Mouse (Mus musculus): ENCODE data around the gene Dctn1. TPM values are rescaled to one million over a fixed set of nuclear protein-coding genes. Genes with fewer than 3 reads are reported as not detected.

Gene Dctn1
- polyA plus RNA-seq, 1 experiment = 113 TPM

GRCm38 (mm10) chr6:83245134-83245533 lies 79.4 kb downstream of the Dctn1 start:
- TF ChIP-seq FLI1 (IDR thresholded peaks at IDR 0.05; ENCODE audit: low read length) (no peak), GATA1 (IDR thresholded peaks at IDR 0.05; ENCODE audit: borderline replicate concordance, low read length) (no peak)
- Histone ChIP-seq H3K4me3 (replicated peaks) (no peak overlapping the region), H3K27me3 (replicated peaks) (peaks cover 93% of the 10 kb centered on the region), H3K36me3 (replicated peaks; ENCODE audit: low read length) (no peaks in the 10 kb centered on the region), H3K9me3 (peaks cover 13% of the 10 kb centered on the region; the same call in 1 of the 2 replicates), H3K4me1 (peaks cover 6% of the 10 kb centered on the region; the same call in 1 of the 2 replicates)

- H3K4me3 ChIP-seq (replicated peaks) = no peak overlapping the region
- peaks cover 13% of the 10 kb centered on the region; the same call in 1 of the 2 replicates for H3K9me3 ChIP-seq
- H3K36me3 ChIP-seq (replicated peaks; ENCODE audit: low read length) = no peaks in the 10 kb centered on the region
- TF ChIP-seq GATA1 (IDR thresholded peaks at IDR 0.05; ENCODE audit: borderline replicate concordance, low read length) (no peak), FLI1 (IDR thresholded peaks at IDR 0.05; ENCODE audit: low read length) (no peak)
- peaks cover 6% of the 10 kb centered on the region; the same call in 1 of the 2 replicates for H3K4me1 ChIP-seq
- peaks cover 87% of the 10 kb centered on the region for H3K27me3 ChIP-seq (replicated peaks)
Observed at GRCm38 (mm10) chr6:83245997-83246396, 80.3 kb downstream of the Dctn1 start.

GRCm38 (mm10) chr6:83246750-83247149 lies 81.0 kb downstream of the Dctn1 start:
- Histone ChIP-seq H3K9me3 (peaks cover 13% of the 10 kb centered on the region; the same call in 1 of the 2 replicates), H3K4me1 (peaks cover 6% of the 10 kb centered on the region; the same call in 1 of the 2 replicates), H3K27me3 (replicated peaks) (peaks cover 80% of the 10 kb centered on the region), H3K36me3 (replicated peaks; ENCODE audit: low read length) (no peaks in the 10 kb centered on the region), H3K4me3 (replicated peaks) (no peak overlapping the region)
- TF ChIP-seq FLI1 (IDR thresholded peaks at IDR 0.05; ENCODE audit: low read length) (no peak), GATA1 (IDR thresholded peaks at IDR 0.05; ENCODE audit: borderline replicate concordance, low read length) (no peak)

GRCm38 (mm10) chr6:83247153-83247552 lies 81.4 kb downstream of the Dctn1 start:
- peaks cover 76% of the 10 kb centered on the region for H3K27me3 ChIP-seq (replicated peaks)
- TF ChIP-seq FLI1 (IDR thresholded peaks at IDR 0.05; ENCODE audit: low read length) = no peak
- TF ChIP-seq GATA1 (IDR thresholded peaks at IDR 0.05; ENCODE audit: borderline replicate concordance, low read length) = no peak
- peaks cover 6% of the 10 kb centered on the region; the same call in 1 of the 2 replicates for H3K4me1 ChIP-seq
- peaks cover 13% of the 10 kb centered on the region; the same call in 1 of the 2 replicates for H3K9me3 ChIP-seq
- no peaks in the 10 kb centered on the region for H3K36me3 ChIP-seq (replicated peaks; ENCODE audit: low read length)
- no peak overlapping the region for H3K4me3 ChIP-seq (replicated peaks)

Other genes with a start within 250 kb of the Dctn1 start
- gene Sema4f, start 226.2 kb upstream of the Dctn1 start, polyA plus RNA-seq (2012; ENCODE audit: insufficient read depth, low replicate concordance) = not detected in 2 replicates
- 3.6 and 5.2 TPM in 2 replicates for gene M1ap, start 219.0 kb upstream of the Dctn1 start, polyA plus RNA-seq (2012; ENCODE audit: insufficient read depth, low replicate concordance)
- gene Dok1, start 132.4 kb upstream of the Dctn1 start, polyA plus RNA-seq (2012; ENCODE audit: insufficient read depth, low replicate concordance) = 159 and 256 TPM in 2 replicates
- 0.40 and 4.2 TPM in 2 replicates for gene Loxl3, start 131.7 kb upstream of the Dctn1 start, polyA plus RNA-seq (2012; ENCODE audit: insufficient read depth, low replicate concordance)
- gene Aup1, start 111.4 kb upstream of the Dctn1 start, polyA plus RNA-seq (2012; ENCODE audit: insufficient read depth, low replicate concordance) = 1,695 and 4,915 TPM in 2 replicates
- gene Htra2, start 110.6 kb upstream of the Dctn1 start, polyA plus RNA-seq (2012; ENCODE audit: insufficient read depth, low replicate concordance) = 27.7 and 49.5 TPM in 2 replicates
- gene Dqx1, start 108.1 kb upstream of the Dctn1 start, polyA plus RNA-seq (2012; ENCODE audit: insufficient read depth, low replicate concordance) = 0.22 TPM in 1 of 2 replicates, not detected in the other
- not detected in 2 replicates for gene Tlx2, start 95.6 kb upstream of the Dctn1 start, polyA plus RNA-seq (2012; ENCODE audit: insufficient read depth, low replicate concordance)
- 6.8 and 7.3 TPM in 2 replicates for gene Pcgf1, start 88.1 kb upstream of the Dctn1 start, polyA plus RNA-seq (2012; ENCODE audit: insufficient read depth, low replicate concordance)
- gene Lbx2, start 79.6 kb upstream of the Dctn1 start, polyA plus RNA-seq (2012; ENCODE audit: insufficient read depth, low replicate concordance) = 3.3 TPM in 1 of 2 replicates, not detected in the other
- 1.8 and 2.0 TPM in 2 replicates for gene Ccdc142, start 64.3 kb upstream of the Dctn1 start, polyA plus RNA-seq (2012; ENCODE audit: insufficient read depth, low replicate concordance)
- gene Gm42688, start 64.3 kb upstream of the Dctn1 start, polyA plus RNA-seq (2012; ENCODE audit: insufficient read depth, low replicate concordance) = 0.99 and 2.7 TPM in 2 replicates
- gene Mrpl53, start 56.9 kb upstream of the Dctn1 start, polyA plus RNA-seq (2012; ENCODE audit: insufficient read depth, low replicate concordance) = 9.6 and 78.7 TPM in 2 replicates
- 76.1 and 165 TPM in 2 replicates for gene Mogs, start 50.4 kb upstream of the Dctn1 start, polyA plus RNA-seq (2012; ENCODE audit: insufficient read depth, low replicate concordance)
- gene Wbp1, start 44.4 kb upstream of the Dctn1 start, polyA plus RNA-seq (2012; ENCODE audit: insufficient read depth, low replicate concordance) = 86.6 and 121 TPM in 2 replicates
- 201 and 370 TPM in 2 replicates for gene Ino80b, start 40.5 kb upstream of the Dctn1 start, polyA plus RNA-seq (2012; ENCODE audit: insufficient read depth, low replicate concordance)
- gene Rtkn, start 30.5 kb upstream of the Dctn1 start, polyA plus RNA-seq (2012; ENCODE audit: insufficient read depth, low replicate concordance) = 15.8 and 48.5 TPM in 2 replicates
- gene Wdr54, start 9.5 kb upstream of the Dctn1 start, polyA plus RNA-seq (2012; ENCODE audit: insufficient read depth, low replicate concordance) = 2.0 and 13.3 TPM in 2 replicates
- gene 1700003E16Rik, start 9.5 kb upstream of the Dctn1 start, polyA plus RNA-seq (2012; ENCODE audit: insufficient read depth, low replicate concordance) = 0.36 TPM in 1 of 2 replicates, not detected in the other
- gene Slc4a5, start 53.9 kb downstream of the Dctn1 start, polyA plus RNA-seq (2012; ENCODE audit: insufficient read depth, low replicate concordance) = 0.32 TPM in 1 of 2 replicates, not detected in the other
- gene Mthfd2, start 160.0 kb downstream of the Dctn1 start, polyA plus RNA-seq (2012; ENCODE audit: insufficient read depth, low replicate concordance) = 17.8 and 30.5 TPM in 2 replicates
- gene Mob1a, start 160.1 kb downstream of the Dctn1 start, polyA plus RNA-seq (2012; ENCODE audit: insufficient read depth, low replicate concordance) = 20.8 and 26.9 TPM in 2 replicates
- 46.0 and 113 TPM in 2 replicates for gene Bola3, start 183.2 kb downstream of the Dctn1 start, polyA plus RNA-seq (2012; ENCODE audit: insufficient read depth, low replicate concordance)